Mouse (Mus musculus) layer of hippocampus, postnatal 25 days (tissue): Measurements from ENCODE around the gene Ascc1. TPM values are rescaled to one million over a fixed set of nuclear protein-coding genes. Genes with fewer than 3 reads are reported as not detected.

Experiments used
- DNase-seq, 2 experiments: peaks; one replicate each; pipeline ENCODE4 v3.0.0; 2022; ENCODE audit warnings: mixed read lengths in 2 of 2, low spot score in 1 of 2; ENCODE audit errors: extremely low spot score in 1 of 2
- total RNA-seq, 2 experiments: library from RNA; stranded (reverse); gene quantifications; 2 replicates each; pipeline ENCODE4 v1.2.3; 2021

Ascc1 gene
- total RNA-seq, 2 experiments from 2014 or later, result 16.7 to 18.1 TPM

DNA sequence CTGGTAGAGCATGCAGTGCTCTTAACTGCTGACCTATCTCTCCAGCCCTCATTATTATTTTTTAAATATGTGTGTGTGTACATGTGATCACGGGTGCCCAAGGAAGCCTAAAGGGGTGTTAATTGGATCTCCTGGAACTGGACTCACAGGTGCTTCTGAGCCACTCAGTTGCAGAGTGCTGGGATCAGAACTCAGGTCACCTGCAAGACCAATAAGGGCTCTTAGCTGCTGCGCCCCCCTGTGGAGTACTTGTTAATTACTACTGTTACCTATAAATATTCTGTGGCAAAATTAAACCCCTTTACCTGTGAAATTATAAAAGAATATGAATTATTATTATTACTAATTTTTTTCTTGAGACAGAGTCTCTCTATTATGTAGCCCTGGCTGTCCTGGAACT, 2.7 kb downstream of the Ascc1 start:
- peak in 1 of 2 experiments; percentile 40 for DNase-seq

DNA sequence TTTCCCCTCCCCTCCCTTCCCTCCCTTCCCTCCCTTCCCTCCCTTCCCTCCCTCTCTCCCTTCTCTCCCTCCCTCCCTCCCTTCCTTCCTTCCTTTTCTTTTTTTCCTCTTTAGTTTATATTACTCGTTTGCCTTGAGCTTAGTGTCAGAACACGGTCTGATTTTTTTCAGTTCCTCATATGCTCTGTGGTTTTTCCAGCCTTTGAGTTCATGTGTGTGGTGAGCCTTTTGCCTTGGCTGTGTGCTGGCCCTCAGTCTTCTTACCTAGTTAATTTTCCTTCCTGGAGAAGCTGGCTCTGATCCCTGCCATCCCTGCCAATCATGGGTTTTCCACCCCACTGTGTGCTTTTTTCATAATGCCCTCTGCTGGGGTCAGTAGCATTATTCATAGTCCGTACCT, 6.5 kb downstream of the Ascc1 start:
- no peak for DNase-seq

DNA sequence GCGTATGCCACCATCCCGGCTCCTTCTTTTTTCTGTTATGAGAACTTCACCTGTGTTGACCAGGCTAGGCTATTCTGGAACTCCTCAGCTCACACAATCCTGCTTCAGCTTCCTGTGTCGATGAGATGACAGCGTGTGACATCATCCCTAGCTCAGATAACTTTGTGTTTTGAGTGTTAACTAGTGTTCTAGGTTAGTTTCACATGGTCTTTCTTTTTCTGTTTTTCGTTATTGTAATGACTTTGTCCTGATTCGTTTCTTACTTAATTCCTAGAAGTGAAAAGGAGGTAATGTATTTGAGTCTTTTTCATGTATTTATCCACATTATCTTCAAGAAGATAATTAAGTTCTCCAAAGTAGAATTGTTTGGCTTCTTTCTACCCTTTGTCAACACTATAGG, 13.6 kb downstream of the Ascc1 start:
- no peak for DNase-seq

GRCm38 (mm10) chr10:60019299-60019698, 16.7 kb downstream of the Ascc1 start:
- no peak for DNase-seq

DNA sequence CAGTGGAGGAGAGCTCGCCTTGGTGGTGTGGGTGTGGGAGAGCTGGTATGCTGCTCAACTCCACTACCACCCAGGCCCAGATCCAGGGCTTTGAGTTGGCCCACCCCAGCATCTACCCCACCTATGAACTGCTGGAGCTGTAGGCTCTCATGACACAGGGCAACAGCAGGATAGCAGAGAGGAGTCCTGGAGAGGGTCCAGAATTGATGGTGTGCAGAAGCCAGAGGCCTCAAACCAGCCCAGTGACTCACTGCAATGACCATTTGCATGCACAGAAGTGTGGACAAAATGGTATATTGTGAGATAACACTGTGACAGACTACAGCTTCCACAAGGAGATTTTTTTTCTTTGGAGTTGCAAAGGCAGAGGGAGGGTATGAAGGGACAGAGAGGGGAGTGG, 21.1 kb downstream of the Ascc1 start:
- no peak for DNase-seq

DNA sequence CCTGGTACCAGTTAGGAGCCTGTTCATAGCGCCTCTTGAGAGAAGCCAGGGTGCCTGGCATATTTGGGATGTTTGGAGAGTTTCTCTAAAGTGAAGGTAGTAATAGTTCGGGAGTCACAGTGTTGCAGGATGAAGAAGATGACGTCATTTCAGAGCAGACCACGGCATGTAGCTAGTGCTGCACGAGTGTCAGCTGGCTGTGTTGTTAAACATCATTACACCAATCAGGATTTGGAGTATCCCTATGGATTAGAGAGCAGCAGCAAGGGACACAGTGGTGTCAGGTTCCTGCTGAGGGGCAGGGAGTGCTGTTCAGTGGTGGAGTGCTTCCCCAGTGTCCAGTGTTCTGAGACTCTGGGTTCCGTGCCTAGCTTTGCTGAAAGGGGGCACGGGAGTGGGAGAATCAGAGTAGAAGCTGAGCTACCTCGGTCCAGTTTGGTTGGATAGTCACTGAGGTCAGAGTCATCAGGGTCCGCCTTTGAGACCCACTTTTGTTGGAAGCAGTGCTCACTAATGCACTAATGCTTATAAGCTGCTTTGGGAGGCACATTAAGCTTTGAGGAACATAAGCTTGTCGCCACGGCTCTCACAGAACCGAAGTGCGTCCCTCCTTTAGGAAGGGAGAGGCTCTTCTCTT, 24.3 kb downstream of the Ascc1 start:
- DNase-seq, result no peak

DNA sequence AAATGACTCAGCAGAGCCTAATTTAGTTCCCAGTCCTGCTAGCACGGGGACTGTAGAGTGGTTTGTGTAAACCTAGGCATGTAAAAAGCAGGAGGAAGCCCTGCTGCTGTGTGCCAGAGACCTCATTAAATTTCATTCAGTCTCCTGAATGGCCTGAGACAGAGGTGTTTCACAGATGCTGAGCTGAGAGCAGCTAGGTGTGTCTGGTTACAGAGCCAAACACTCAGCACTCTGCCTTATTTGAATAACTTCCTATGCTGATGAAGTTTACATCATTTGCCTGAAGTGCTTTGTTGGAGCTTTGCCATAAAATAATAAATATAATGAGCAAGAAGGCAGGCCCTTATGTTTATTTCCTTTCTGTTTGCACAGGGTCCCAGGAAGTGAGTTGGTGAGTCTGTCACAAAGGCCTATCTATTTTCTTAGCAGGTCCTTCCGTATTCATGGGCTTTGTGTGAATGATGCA, 25.0 kb downstream of the Ascc1 start:
- DNase-seq, result no peak

DNA sequence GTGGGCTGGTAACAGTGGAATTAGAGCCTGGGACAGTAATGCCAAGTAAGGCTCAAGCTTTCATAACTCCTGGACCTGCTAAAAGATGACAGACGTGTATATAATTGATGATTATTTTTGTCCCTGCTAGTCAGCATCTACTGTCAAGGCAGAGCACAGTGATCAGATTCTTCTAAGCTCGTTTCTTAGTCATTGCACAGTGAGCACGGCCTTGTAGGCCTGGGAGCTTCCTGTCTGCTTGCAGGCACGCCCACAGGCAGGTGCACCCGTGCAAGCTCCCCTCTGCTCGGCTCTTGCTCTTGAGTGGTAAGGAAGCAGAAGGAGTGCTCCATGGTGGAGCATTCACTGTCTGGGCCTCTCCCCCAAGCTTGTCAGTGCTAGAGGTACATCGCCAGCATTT, 25.6 kb downstream of the Ascc1 start:
- DNase-seq, result no peak

GRCm38 (mm10) chr10:60028979-60029378, 26.4 kb downstream of the Ascc1 start:
- DNase-seq, result no peak

- DNase-seq, result no peak
Observed at GRCm38 (mm10) chr10:60029387-60029786, 26.8 kb downstream of the Ascc1 start.

DNA sequence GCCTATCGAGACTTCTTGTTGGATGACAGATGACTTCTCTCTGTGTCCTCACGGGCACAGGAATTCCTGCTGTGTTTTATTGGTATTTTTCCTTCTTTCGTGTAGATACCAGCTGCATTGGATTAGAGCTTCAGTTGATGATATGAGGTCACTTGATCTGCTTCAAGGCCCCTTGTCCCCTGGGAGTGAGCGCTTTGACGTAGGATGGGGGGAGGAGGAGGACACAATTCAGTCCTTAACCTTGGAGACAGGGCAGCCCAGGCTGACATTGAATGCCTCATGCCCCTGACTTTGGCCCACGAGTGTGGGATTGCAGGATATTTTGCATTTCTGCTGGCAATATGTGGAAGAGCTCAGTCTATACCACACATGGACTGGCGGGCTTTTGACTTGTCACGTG, 29.0 kb downstream of the Ascc1 start:
- no peak for DNase-seq

DNA sequence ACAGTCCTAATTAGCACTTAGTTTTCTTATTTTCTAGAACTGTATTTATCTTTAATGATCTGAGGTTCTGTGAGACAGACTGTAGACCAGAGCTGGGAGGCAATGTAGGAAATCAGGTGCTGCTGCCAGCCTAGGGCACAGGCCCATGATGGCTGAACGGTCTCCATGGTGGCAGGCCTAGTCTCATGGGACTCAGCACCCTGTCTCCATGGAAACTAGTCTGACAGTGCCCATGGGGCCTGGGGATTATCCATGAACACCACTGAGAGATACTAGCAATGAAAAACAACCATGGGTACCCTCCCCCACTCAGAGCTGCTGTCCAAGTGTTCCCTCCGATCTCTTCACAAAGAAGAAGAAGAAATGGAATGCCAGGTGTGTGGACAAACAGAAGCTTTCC, 29.4 kb downstream of the Ascc1 start:
- DNase-seq, result no peak

DNA sequence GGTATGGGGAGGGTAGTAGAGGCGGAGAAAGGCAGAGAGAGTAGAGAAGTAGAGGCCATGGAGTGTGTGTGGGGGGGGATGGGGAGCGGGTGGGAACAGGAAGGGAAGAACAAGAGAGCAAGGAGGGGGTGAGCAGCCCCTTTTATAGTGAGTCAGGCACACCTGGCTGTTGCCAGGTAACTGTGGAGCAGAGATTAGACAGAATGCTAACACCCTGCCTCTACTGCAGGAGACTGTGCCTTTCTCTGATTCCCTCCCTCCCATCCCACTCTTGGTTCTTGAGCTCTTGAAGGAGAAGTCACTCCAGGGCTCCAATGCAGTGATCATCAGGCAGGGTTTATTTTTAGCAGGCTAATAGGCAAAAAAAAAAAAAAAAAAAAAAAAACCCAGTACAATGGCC, 30.0 kb downstream of the Ascc1 start:
- no peak for DNase-seq

- no peak for DNase-seq
Observed at GRCm38 (mm10) chr10:60033064-60033463, 30.5 kb downstream of the Ascc1 start.

DNA sequence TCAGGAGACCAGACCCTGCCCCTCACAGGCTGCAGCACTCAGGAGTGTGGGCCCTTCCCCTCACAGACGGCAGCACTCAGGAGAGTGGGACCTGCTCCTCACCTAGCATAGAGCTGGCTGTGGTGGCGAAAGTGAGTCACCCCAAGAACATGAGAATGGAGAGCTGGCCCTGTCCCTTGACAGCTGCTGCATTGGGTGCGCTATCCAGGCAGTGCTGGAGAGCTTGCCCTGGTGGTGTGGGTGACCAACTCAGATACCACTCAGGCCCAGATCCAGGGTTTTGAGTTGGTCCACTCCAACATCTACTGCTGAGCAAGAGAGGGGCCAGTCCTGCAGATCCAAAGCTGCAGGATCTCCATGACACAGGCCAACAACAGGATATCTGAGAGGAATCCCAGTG, 32.0 kb downstream of the Ascc1 start:
- no peak for DNase-seq

GRCm38 (mm10) chr10:60035744-60036143, 33.1 kb downstream of the Ascc1 start:
- no peak for DNase-seq

DNA sequence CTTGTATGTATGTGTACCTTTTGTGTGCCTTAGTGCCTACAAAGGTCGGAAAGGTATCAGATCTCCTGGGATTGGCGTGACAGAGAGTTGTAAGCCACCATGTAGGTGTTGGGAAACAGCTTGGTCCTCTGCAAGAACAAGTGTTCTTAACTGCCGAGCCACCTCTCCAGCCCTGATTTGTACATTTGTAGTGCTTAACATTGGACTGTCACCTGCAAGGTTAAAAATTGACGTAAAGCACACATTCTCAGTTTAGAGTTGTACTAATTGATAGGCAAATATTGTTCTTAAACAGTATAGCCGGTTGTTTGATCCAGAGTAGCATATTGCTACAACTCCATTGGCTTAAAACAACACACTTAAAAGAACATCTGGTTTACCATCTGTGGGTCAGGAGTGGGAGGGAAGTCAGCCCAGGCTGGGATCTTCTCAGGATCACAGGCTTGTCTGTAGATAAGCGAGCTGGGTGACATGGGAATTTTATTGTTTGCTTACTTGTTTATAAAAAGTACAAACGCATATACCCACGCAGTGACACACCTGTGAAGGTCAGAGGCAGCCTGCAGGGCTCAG, 39.8 kb downstream of the Ascc1 start:
- no peak for DNase-seq

DNA sequence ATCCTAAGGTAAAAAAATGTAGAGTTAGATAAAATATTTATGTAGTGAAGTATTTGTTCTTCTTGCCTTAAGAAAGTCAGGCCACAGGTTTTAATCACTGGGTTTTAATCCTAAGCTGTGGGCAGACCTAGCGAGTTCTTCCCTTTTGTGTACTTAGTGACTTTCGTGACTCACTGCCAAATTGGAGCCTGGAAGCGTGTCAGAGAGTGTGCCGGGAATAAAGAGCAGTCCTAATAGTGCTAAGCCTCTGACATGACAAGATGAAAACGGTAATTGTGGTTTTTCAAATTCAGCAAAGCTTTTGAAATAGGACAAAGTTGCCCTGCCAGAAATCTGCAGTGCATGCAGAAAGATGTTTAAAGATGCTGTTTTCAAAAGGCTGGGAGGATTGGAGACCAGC, 44.1 kb downstream of the Ascc1 start:
- peak in 1 of 2 experiments; percentile 31 for DNase-seq

GRCm38 (mm10) chr10:60050581-60050980, 48.0 kb downstream of the Ascc1 start:
- no peak for DNase-seq

GRCm38 (mm10) chr10:60053073-60053472, 50.5 kb downstream of the Ascc1 start:
- no peak for DNase-seq

- DNase-seq, result no peak
Observed at GRCm38 (mm10) chr10:60062173-60062572, 59.6 kb downstream of the Ascc1 start.

DNA sequence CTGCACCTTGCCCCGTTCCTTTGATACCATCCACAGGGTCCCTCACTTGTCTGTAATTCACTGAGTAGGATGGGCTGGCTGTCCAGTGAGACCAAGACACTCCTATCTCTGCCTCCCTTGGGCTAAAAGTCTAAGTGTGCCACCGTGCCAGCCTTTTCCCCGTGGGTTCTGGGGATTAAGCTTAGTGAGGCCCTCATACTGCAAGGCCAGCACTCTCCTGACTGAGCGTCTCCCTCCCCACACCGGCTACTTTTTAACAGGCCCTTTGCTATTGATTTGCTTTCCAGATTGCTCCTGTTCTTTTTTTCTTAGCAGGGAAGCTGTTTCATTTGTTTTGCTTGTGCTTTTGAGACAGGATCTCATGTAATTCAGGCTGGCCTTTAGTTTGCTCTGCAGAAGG, 60.3 kb downstream of the Ascc1 start:
- DNase-seq, result no peak
